ENCODE assay signal across 9 mouse cellular contexts in genomic region chr5:118946090-118946489, GRCm38 (mm10).
DNase-seq lines count a peak whose midpoint lies in the region; ATAC-seq and TF ChIP-seq lines count a peak whose summit lies in the region.
"Had no signal": no experiment of that assay in that cellular context is flagged by ENCODE, and none has a peak within 500 bp of the region (broad histone marks: within the 10 kb centered on the region; RNA-seq: fewer than 3 reads in every experiment).

No protein-coding gene starts in this region.

- no peaks in the 10 kb centered on the region for H3K27me3 ChIP-seq in lung, postnatal 0 days (replicated peaks; ENCODE audit: insufficient read depth, low read length)
- H3K27me3 ChIP-seq in forebrain, embryonic 16.5 days (replicated peaks; ENCODE audit: control insufficient read depth, insufficient read depth, low read length), result no peaks in the 10 kb centered on the region
- no peaks in the 10 kb centered on the region for H3K27me3 ChIP-seq in kidney, embryonic 14.5 days (ENCODE audit: control insufficient read depth, insufficient read depth, low read length)

- H3K9ac ChIP-seq in lung, postnatal 0 days (replicated peaks; ENCODE audit: low read depth), result no peak overlapping the region
- no peak overlapping the region for H3K9ac ChIP-seq in forebrain, embryonic 16.5 days (replicated peaks; ENCODE audit: low read depth, low read length)
- no peak overlapping the region for H3K9ac ChIP-seq in kidney, embryonic 14.5 days (ENCODE audit: low read depth, low read length)

- no peak for TF ChIP-seq EP300 in lung, postnatal 0 days (IDR thresholded peaks at IDR 0.05)

- H3K9me3 ChIP-seq in lung, postnatal 0 days (ENCODE audit: low read length), result no peaks in the 10 kb centered on the region
- no peaks in the 10 kb centered on the region for H3K9me3 ChIP-seq in forebrain, embryonic 16.5 days (ENCODE audit: control insufficient read depth, low read length)
- no peaks in the 10 kb centered on the region for H3K9me3 ChIP-seq in kidney, embryonic 14.5 days (ENCODE audit: control insufficient read depth, low read length)

- no peaks in the 10 kb centered on the region for H3K4me1 ChIP-seq in lung, postnatal 0 days (ENCODE audit: insufficient read depth, low read depth, low read length)
- peaks cover 26% of the 10 kb centered on the region for H3K4me1 ChIP-seq in forebrain, embryonic 16.5 days (replicated peaks; ENCODE audit: control insufficient read depth, insufficient read depth, low read length)
- no peaks in the 10 kb centered on the region for H3K4me1 ChIP-seq in kidney, embryonic 14.5 days (ENCODE audit: control insufficient read depth, insufficient read depth, low read length)

- H3K4me2 ChIP-seq in lung, postnatal 0 days (replicated peaks; ENCODE audit: low read depth, low read length), result no peak overlapping the region
- H3K4me2 ChIP-seq in forebrain, embryonic 16.5 days (ENCODE audit: low read length), result no peak overlapping the region; the same call in 1 of the 2 replicates
- no peak overlapping the region for H3K4me2 ChIP-seq in kidney, embryonic 14.5 days (replicated peaks; ENCODE audit: low read depth, low read length)

- no peak for TF ChIP-seq CTCF in lung, postnatal 0 days (IDR thresholded peaks at IDR 0.05)

- H3K36me3 ChIP-seq in lung, postnatal 0 days (ENCODE audit: insufficient read depth, low read length), result no peaks in the 10 kb centered on the region
- no peaks in the 10 kb centered on the region for H3K36me3 ChIP-seq in forebrain, embryonic 16.5 days (ENCODE audit: control insufficient read depth, insufficient read depth)
- no peaks in the 10 kb centered on the region for H3K36me3 ChIP-seq in kidney, embryonic 14.5 days (ENCODE audit: control insufficient read depth, insufficient read depth, low read length)

- H3K4me3 ChIP-seq in lung, postnatal 0 days (ENCODE audit: low read depth, low read length), result no peak overlapping the region
- no peak overlapping the region for H3K4me3 ChIP-seq in forebrain, embryonic 16.5 days (replicated peaks; ENCODE audit: low read length)
- no peak overlapping the region for H3K4me3 ChIP-seq in kidney, embryonic 14.5 days (ENCODE audit: low read length)

- ATAC-seq in lung, postnatal 0 days, result peak; percentile 44
- ATAC-seq in forebrain, embryonic 16.5 days, result peak; percentile 74
- ATAC-seq in kidney, embryonic 14.5 days (ENCODE audit: low FRiP score, low TSS enrichment), result no peak
- ATAC-seq: CD4-positive, CD25-positive, alpha-beta regulatory T cell, adult 4 months had no signal

- H3K27ac ChIP-seq in lung, postnatal 0 days (ENCODE audit: low read length), result no peak overlapping the region
- peak overlapping the region; percentile 51 for H3K27ac ChIP-seq in forebrain, embryonic 16.5 days (ENCODE audit: low read length)
- no peak overlapping the region for H3K27ac ChIP-seq in kidney, embryonic 14.5 days (ENCODE audit: low read depth, low read length)

- peak; percentile 93 for DNase-seq in heart, adult 11 months
- DNase-seq in heart, postnatal 14 days, result no peak
- peak; percentile 54 for DNase-seq in lung, postnatal 0 days (ENCODE audit: low spot score)
- DNase-seq in lung, postnatal 36 days, result no peak
- DNase-seq in lung, postnatal 4 days, result peak; percentile 21 to 48
- no peak for DNase-seq in thymus, postnatal 36 days

- intact Hi-C loops in heart, postnatal 14 days (cut with DNase I), result loop anchor here (5.0 kb wide), 1 partner anchor 64 kb away; no protein-coding TSS in a partner anchor

- WGBS in lung, postnatal 0 days, result 41% methylated on average over 8 of the region's 8 CpGs
- WGBS in forebrain, embryonic 16.5 days, result 11% methylated on average over 8 of the region's 8 CpGs
- 50% methylated on average over 8 of the region's 8 CpGs for WGBS in kidney, embryonic 14.5 days

Comparison
In these comparisons a context has a peak if more than half of its experiments do, and no peak if none do; other contexts are left out.
1. DNase-seq: peak in heart, adult 11 months (single experiment), lung, postnatal 0 days (single experiment) and lung, postnatal 4 days (2 of 2); none in heart, postnatal 14 days (0 of 2), lung, postnatal 36 days (single experiment) and thymus, postnatal 36 days (0 of 2).